Mouse (Mus musculus) ES-Bruce4 (cell line): ENCODE measurements around the gene Zbtb1.

Experiments used
- CTCF ChIP-seq: IDR thresholded peaks from one replicate; pipeline ENCODE4 v1.8.1; 2011; ENCODE audit warnings: low read depth, low read length
- EP300 ChIP-seq: IDR thresholded peaks from 2 replicates; pipeline ENCODE4 v1.6.1; 2011; ENCODE audit warnings: low read depth, low read length; ENCODE audit not compliant: insufficient read depth
- POLR2A ChIP-seq: IDR thresholded peaks from one replicate; pipeline ENCODE4 v1.8.1; 2011; ENCODE audit warnings: low read length; ENCODE audit not compliant: insufficient read depth

GRCm38 (mm10) chr12:76403886-76404537 lies 33.9 kb downstream of the Zbtb1 start, which contains the start of gene Hspa2:
- TF ChIP-seq CTCF (no peak), POLR2A (peak; percentile 92), EP300 (no peak)
